15 mouse cellular contexts compared by ENCODE assay signal in genomic region chr7:137431769-137432603, GRCm38 (mm10). TPM values are rescaled to one million over a fixed set of nuclear protein-coding genes. Genes with fewer than 3 reads are reported as not detected.
DNase-seq lines count a peak whose midpoint lies in the region; ATAC-seq and TF ChIP-seq lines count a peak whose summit lies in the region.
"Had no signal": no experiment of that assay in that cellular context is flagged by ENCODE, and none has a peak within 500 bp of the region (broad histone marks: within the 10 kb centered on the region; RNA-seq: fewer than 3 reads in every experiment).

No protein-coding gene starts in this region.

- H3K27ac ChIP-seq in kidney, adult 2 months (ENCODE audit: insufficient read depth, low read depth, low read length): no peak overlapping the region
- H3K27ac ChIP-seq in kidney, embryonic 14.5 days (ENCODE audit: low read depth, low read length): no peak overlapping the region
- H3K27ac ChIP-seq in intestine, postnatal 0 days (ENCODE audit: low read depth, low read length): no peak overlapping the region
- H3K27ac ChIP-seq in limb, embryonic 12.5 days: peak overlapping the region; percentile 72
- H3K27ac ChIP-seq: limb, embryonic 15.5 days; lung, embryonic 15.5 days had no signal

- WGBS in kidney, adult 2 months: 41% methylated on average over 13 of the region's 13 CpGs
- 53% methylated on average over 13 of the region's 13 CpGs for WGBS in kidney, embryonic 14.5 days
- WGBS in intestine, postnatal 0 days: 47% methylated on average over 13 of the region's 13 CpGs
- WGBS in limb, embryonic 12.5 days: 26% methylated on average over 13 of the region's 13 CpGs

- H3K9me3 ChIP-seq in kidney, embryonic 14.5 days (ENCODE audit: control insufficient read depth, low read length): no peaks in the 10 kb centered on the region
- H3K9me3 ChIP-seq in intestine, postnatal 0 days (ENCODE audit: control insufficient read depth): no peaks in the 10 kb centered on the region
- no peaks in the 10 kb centered on the region for H3K9me3 ChIP-seq in limb, embryonic 12.5 days
- H3K9me3 ChIP-seq: limb, embryonic 15.5 days; lung, embryonic 15.5 days had no signal

- ATAC-seq in kidney, embryonic 14.5 days (ENCODE audit: low FRiP score, low TSS enrichment): no peak
- ATAC-seq in intestine, postnatal 0 days: peak; percentile 71
- ATAC-seq in limb, embryonic 12.5 days (ENCODE audit: insufficient number of reproducible peaks, insufficient read depth, low FRiP score, low TSS enrichment, low read depth): peak; percentile 43; the same call in 1 of the 2 replicates

- H3K4me1 ChIP-seq in kidney, adult 2 months (ENCODE audit: control insufficient read depth, insufficient read depth, low read length): no peaks in the 10 kb centered on the region
- H3K4me1 ChIP-seq in kidney, embryonic 14.5 days (ENCODE audit: control insufficient read depth, insufficient read depth, low read length): no peaks in the 10 kb centered on the region
- H3K4me1 ChIP-seq in intestine, postnatal 0 days (replicated peaks; ENCODE audit: control insufficient read depth, insufficient read depth, low read length): no peaks in the 10 kb centered on the region
- peaks cover 23% of the 10 kb centered on the region for H3K4me1 ChIP-seq in limb, embryonic 12.5 days (replicated peaks)
- H3K4me1 ChIP-seq: lung, embryonic 15.5 days had no signal

- no peak for TF ChIP-seq CTCF in kidney, adult 2 months (conservative IDR thresholded peaks at IDR 0.05; ENCODE audit: insufficient read depth, insufficient read length, low read depth, low read length)
- TF ChIP-seq CTCF in intestine, postnatal 0 days (IDR thresholded peaks at IDR 0.05; ENCODE audit: low read depth): no peak

- peak; percentile 22 to 25 for DNase-seq in cerebellum, postnatal 10 days
- no peak for DNase-seq in cerebellum, postnatal 25 days
- peak; percentile 52 for DNase-seq in kidney, adult 2 months
- no peak for DNase-seq in right cerebral cortex, adult 18-20 months
- DNase-seq in heart, adult 8-10 months (ENCODE audit: low spot score): no peak
- DNase-seq: heart, adult 18-20 months; heart, postnatal 14 days; right cerebral cortex, postnatal 14 days had no signal

- no peaks in the 10 kb centered on the region for H3K36me3 ChIP-seq in kidney, adult 2 months (ENCODE audit: control insufficient read depth, insufficient read depth, low read length)
- no peaks in the 10 kb centered on the region for H3K36me3 ChIP-seq in kidney, embryonic 14.5 days (ENCODE audit: control insufficient read depth, insufficient read depth, low read length)
- H3K36me3 ChIP-seq in intestine, postnatal 0 days (ENCODE audit: control insufficient read depth, insufficient read depth): no peaks in the 10 kb centered on the region
- no peaks in the 10 kb centered on the region for H3K36me3 ChIP-seq in limb, embryonic 12.5 days
- H3K36me3 ChIP-seq: limb, embryonic 15.5 days; lung, embryonic 15.5 days had no signal

- H3K4me3 ChIP-seq in kidney, adult 2 months (ENCODE audit: insufficient read depth, low read depth, low read length): no peak overlapping the region
- no peak overlapping the region for H3K4me3 ChIP-seq in kidney, embryonic 14.5 days (ENCODE audit: low read length)
- H3K4me3 ChIP-seq in intestine, postnatal 0 days (ENCODE audit: low read depth, low read length): no peak overlapping the region
- H3K4me3 ChIP-seq in limb, embryonic 12.5 days (replicated peaks): no peak overlapping the region
- H3K4me3 ChIP-seq: erythroblast, embryonic 14.5 days; limb, embryonic 15.5 days; lung, embryonic 15.5 days; megakaryocyte, embryonic 14.5 days had no signal

- H3K4me2 ChIP-seq in kidney, embryonic 14.5 days (replicated peaks; ENCODE audit: low read depth, low read length): no peak overlapping the region
- peak overlapping the region; percentile 30; the same call in 1 of the 2 replicates for H3K4me2 ChIP-seq in intestine, postnatal 0 days (replicated peaks; ENCODE audit: low read depth)
- H3K4me2 ChIP-seq in limb, embryonic 12.5 days: peak overlapping the region; percentile 26; the same call in 1 of the 2 replicates
- H3K4me2 ChIP-seq: limb, embryonic 15.5 days; lung, embryonic 15.5 days had no signal

- TF ChIP-seq POLR2A in kidney, adult 2 months (IDR thresholded peaks at IDR 0.05; ENCODE audit: low read depth, low read length): no peak

- H3K27me3 ChIP-seq in kidney, adult 2 months (replicated peaks; ENCODE audit: control insufficient read depth, insufficient read depth, low read length): no peaks in the 10 kb centered on the region
- no peaks in the 10 kb centered on the region for H3K27me3 ChIP-seq in kidney, embryonic 14.5 days (ENCODE audit: control insufficient read depth, insufficient read depth, low read length)
- H3K27me3 ChIP-seq in intestine, postnatal 0 days (replicated peaks; ENCODE audit: control insufficient read depth, insufficient read depth, low read length): no peaks in the 10 kb centered on the region
- peaks cover 13% of the 10 kb centered on the region; the same call in 1 of the 2 replicates for H3K27me3 ChIP-seq in limb, embryonic 12.5 days
- H3K27me3 ChIP-seq: lung, embryonic 15.5 days had no signal

- H3K9ac ChIP-seq in kidney, embryonic 14.5 days (ENCODE audit: low read depth, low read length): no peak overlapping the region
- H3K9ac ChIP-seq in intestine, postnatal 0 days (ENCODE audit: low read depth, low read length): no peak overlapping the region
- no peak overlapping the region for H3K9ac ChIP-seq in limb, embryonic 12.5 days (replicated peaks)
- H3K9ac ChIP-seq: limb, embryonic 15.5 days; lung, embryonic 15.5 days had no signal

RNA-seq across cellular contexts. Expression of gene Glrx3, which starts 5.4 kb away (rescaled TPM):
- polyA plus RNA-seq in kidney, adult 2 months (2012; rRNA removed): 91.3 and 101 TPM in 2 replicates
- polyA plus RNA-seq in kidney, embryonic 14.5 days (2014; fragmentation: Nextera tagmentation; extraction: Ambion mirVana): 289 and 319 TPM in 2 replicates
- 127 and 129 TPM in 2 replicates for polyA plus RNA-seq in intestine, postnatal 0 days (2015; fragmentation: Nextera tagmentation; extraction: Ambion mirVana)
- 253 and 265 TPM in 2 replicates for polyA plus RNA-seq in limb, embryonic 12.5 days (2016; fragmentation: Nextera tagmentation; extraction: Ambion mirVana)
- total RNA-seq in heart, adult 8-10 months (2022): 100 to 1,000 TPM; 139 to 161 (median 149) TPM

RNA-seq across cellular contexts. Expression of gene 9430038I01Rik, which starts 21.4 kb away (rescaled TPM):
- 6.5 and 7.1 TPM in 2 replicates for polyA plus RNA-seq in kidney, adult 2 months (2012; rRNA removed)
- polyA plus RNA-seq in kidney, embryonic 14.5 days (2014; fragmentation: Nextera tagmentation; extraction: Ambion mirVana): 29.4 and 38.1 TPM in 2 replicates
- 28.3 and 29.8 TPM in 2 replicates for polyA plus RNA-seq in intestine, postnatal 0 days (2015; fragmentation: Nextera tagmentation; extraction: Ambion mirVana)
- 24.1 and 28.4 TPM in 2 replicates for polyA plus RNA-seq in limb, embryonic 12.5 days (2016; fragmentation: Nextera tagmentation; extraction: Ambion mirVana)
- 1 to 10 TPM; 7.8 to 10.0 (median 8.8) TPM for total RNA-seq in heart, adult 8-10 months (2022)

Comparison
In these comparisons a context has a peak if more than half of its experiments do, and no peak if none do; other contexts are left out.
1. DNase-seq: peak in cerebellum, postnatal 10 days (2 of 2) and kidney, adult 2 months (single experiment); none in cerebellum, postnatal 25 days (0 of 2), right cerebral cortex, adult 18-20 months (single experiment) and heart, adult 8-10 months (single experiment).